Mouse (Mus musculus): ENCODE measurements around the gene Phykpl. TPM values are rescaled to one million over a fixed set of nuclear protein-coding genes. Genes with fewer than 3 reads are reported as not detected.

Gene Phykpl
- polyA plus RNA-seq, 2 experiments = 16.7 to 20.5 TPM

DNA sequence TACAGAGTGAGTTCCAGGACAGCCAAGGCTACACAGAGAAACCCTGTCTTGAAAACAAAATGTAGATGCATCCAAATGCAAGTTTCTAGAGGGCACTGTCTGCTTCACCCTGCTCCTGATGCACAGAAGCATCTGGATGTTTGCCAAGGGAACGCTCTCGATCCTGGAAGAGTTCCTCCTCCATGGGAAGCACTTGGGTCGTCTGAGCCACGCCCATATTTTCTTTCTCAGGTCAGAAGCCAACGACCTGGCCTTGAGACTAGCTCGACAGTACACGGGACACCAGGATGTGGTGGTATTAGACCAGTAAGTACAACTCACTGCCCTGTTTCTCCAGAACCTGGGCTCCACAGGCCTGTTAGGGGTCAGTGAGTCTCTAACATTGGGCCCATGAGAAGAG is 6.6 kb downstream of the Phykpl start:
- 81% methylated on average over 7 of the region's 7 CpGs for WGBS
- DNase-seq (ENCODE audit: low spot score) (no peak), ATAC-seq (ENCODE audit: low FRiP score, low read depth) (no peak)

GRCm38 (mm10) chr11:51591915-51592314 is 7.4 kb downstream of the Phykpl start:
- H3K36me3 ChIP-seq (ENCODE audit: control insufficient read depth, insufficient read depth, low read length) = peaks cover 97% of the 10 kb centered on the region
- no peaks in the 10 kb centered on the region for H3K27me3 ChIP-seq (ENCODE audit: control insufficient read depth, insufficient read depth, low read length)
- no peak overlapping the region for H3K4me3 ChIP-seq (replicated peaks; ENCODE audit: low read length)
- no peak overlapping the region for H3K27ac ChIP-seq (replicated peaks; ENCODE audit: low read depth, low read length)
- H3K4me1 ChIP-seq (ENCODE audit: control insufficient read depth, insufficient read depth, low read length) = no peaks in the 10 kb centered on the region
- WGBS = 92% methylated on average over 7 of the region's 7 CpGs
- DNase-seq (ENCODE audit: low spot score) (no peak), ATAC-seq (ENCODE audit: low FRiP score, low read depth) (no peak)
- no peaks in the 10 kb centered on the region for H3K9me3 ChIP-seq (ENCODE audit: control insufficient read depth, low read length)
- H3K4me2 ChIP-seq (replicated peaks; ENCODE audit: low read depth, low read length, severe bottlenecking) = no peak overlapping the region
- H3K9ac ChIP-seq (ENCODE audit: low read depth, low read length, severe bottlenecking) = no peak overlapping the region
- TF ChIP-seq POLR2A (IDR thresholded peaks at IDR 0.05; ENCODE audit: borderline replicate concordance, extremely low read depth, insufficient read depth, insufficient read length) = no peak

More for the DNA sequence above, 6.6 kb downstream of the Phykpl start:
- H3K4me1 ChIP-seq (ENCODE audit: control insufficient read depth, insufficient read depth, low read length) = no peaks in the 10 kb centered on the region
- no peak overlapping the region for H3K4me2 ChIP-seq (replicated peaks; ENCODE audit: low read depth, low read length, severe bottlenecking)
- no peak overlapping the region for H3K9ac ChIP-seq (ENCODE audit: low read depth, low read length, severe bottlenecking)
- TF ChIP-seq POLR2A (IDR thresholded peaks at IDR 0.05; ENCODE audit: borderline replicate concordance, extremely low read depth, insufficient read depth, insufficient read length) = no peak
- peaks cover 96% of the 10 kb centered on the region for H3K36me3 ChIP-seq (ENCODE audit: control insufficient read depth, insufficient read depth, low read length)
- no peaks in the 10 kb centered on the region for H3K27me3 ChIP-seq (ENCODE audit: control insufficient read depth, insufficient read depth, low read length)
- no peak overlapping the region for H3K4me3 ChIP-seq (replicated peaks; ENCODE audit: low read length)
- H3K27ac ChIP-seq (replicated peaks; ENCODE audit: low read depth, low read length) = no peak overlapping the region
- no peaks in the 10 kb centered on the region for H3K9me3 ChIP-seq (ENCODE audit: control insufficient read depth, low read length)

- Histone ChIP-seq H3K36me3 (ENCODE audit: control insufficient read depth, insufficient read depth, low read length) (peaks cover 96% of the 10 kb centered on the region), H3K4me2 (replicated peaks; ENCODE audit: low read depth, low read length, severe bottlenecking) (no peak overlapping the region), H3K9ac (ENCODE audit: low read depth, low read length, severe bottlenecking) (no peak overlapping the region), H3K9me3 (ENCODE audit: control insufficient read depth, low read length) (no peaks in the 10 kb centered on the region), H3K27ac (replicated peaks; ENCODE audit: low read depth, low read length) (no peak overlapping the region), H3K4me3 (replicated peaks; ENCODE audit: low read length) (no peak overlapping the region), H3K4me1 (ENCODE audit: control insufficient read depth, insufficient read depth, low read length) (no peaks in the 10 kb centered on the region), H3K27me3 (ENCODE audit: control insufficient read depth, insufficient read depth, low read length) (no peaks in the 10 kb centered on the region)
- TF ChIP-seq POLR2A (IDR thresholded peaks at IDR 0.05; ENCODE audit: borderline replicate concordance, extremely low read depth, insufficient read depth, insufficient read length) = no peak
- ATAC-seq (ENCODE audit: low FRiP score, low read depth) (no peak), DNase-seq (ENCODE audit: low spot score) (no peak)
- WGBS = 92% methylated on average over 4 of the region's 4 CpGs
Observed at GRCm38 (mm10) chr11:51593368-51593767, 8.8 kb downstream of the Phykpl start.

DNA sequence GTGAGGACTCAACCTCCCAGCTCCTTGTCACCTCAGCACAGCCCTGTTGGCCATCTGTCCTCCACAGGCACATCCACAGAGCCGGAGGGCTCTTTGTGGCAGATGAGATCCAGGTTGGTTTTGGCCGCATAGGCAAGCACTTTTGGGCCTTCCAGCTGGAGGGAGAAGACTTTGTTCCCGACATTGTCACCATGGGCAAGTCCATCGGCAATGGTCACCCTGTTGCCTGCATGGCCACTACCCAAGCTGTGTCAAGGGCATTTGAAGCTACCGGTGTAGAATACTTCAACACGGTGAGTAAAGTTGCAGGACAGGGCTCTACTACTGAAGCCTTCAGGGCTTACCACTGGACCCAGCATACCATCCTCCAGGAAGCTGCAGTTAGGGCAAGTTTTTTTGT is 9.3 kb downstream of the Phykpl start:
- H3K4me3 ChIP-seq (replicated peaks; ENCODE audit: low read length) = no peak overlapping the region
- H3K9me3 ChIP-seq (ENCODE audit: control insufficient read depth, low read length) = no peaks in the 10 kb centered on the region
- no peaks in the 10 kb centered on the region for H3K27me3 ChIP-seq (ENCODE audit: control insufficient read depth, insufficient read depth, low read length)
- no peak overlapping the region for H3K9ac ChIP-seq (ENCODE audit: low read depth, low read length, severe bottlenecking)
- no peak for ATAC-seq (ENCODE audit: low FRiP score, low read depth)
- no peaks in the 10 kb centered on the region for H3K4me1 ChIP-seq (ENCODE audit: control insufficient read depth, insufficient read depth, low read length)
- TF ChIP-seq POLR2A (IDR thresholded peaks at IDR 0.05; ENCODE audit: borderline replicate concordance, extremely low read depth, insufficient read depth, insufficient read length) = no peak
- peaks cover 97% of the 10 kb centered on the region for H3K36me3 ChIP-seq (ENCODE audit: control insufficient read depth, insufficient read depth, low read length)
- H3K27ac ChIP-seq (replicated peaks; ENCODE audit: low read depth, low read length) = no peak overlapping the region
- WGBS = 93% methylated on average over 6 of the region's 6 CpGs
- DNase-seq (ENCODE audit: low spot score) = no peak
- H3K4me2 ChIP-seq (replicated peaks; ENCODE audit: low read depth, low read length, severe bottlenecking) = no peak overlapping the region

DNA sequence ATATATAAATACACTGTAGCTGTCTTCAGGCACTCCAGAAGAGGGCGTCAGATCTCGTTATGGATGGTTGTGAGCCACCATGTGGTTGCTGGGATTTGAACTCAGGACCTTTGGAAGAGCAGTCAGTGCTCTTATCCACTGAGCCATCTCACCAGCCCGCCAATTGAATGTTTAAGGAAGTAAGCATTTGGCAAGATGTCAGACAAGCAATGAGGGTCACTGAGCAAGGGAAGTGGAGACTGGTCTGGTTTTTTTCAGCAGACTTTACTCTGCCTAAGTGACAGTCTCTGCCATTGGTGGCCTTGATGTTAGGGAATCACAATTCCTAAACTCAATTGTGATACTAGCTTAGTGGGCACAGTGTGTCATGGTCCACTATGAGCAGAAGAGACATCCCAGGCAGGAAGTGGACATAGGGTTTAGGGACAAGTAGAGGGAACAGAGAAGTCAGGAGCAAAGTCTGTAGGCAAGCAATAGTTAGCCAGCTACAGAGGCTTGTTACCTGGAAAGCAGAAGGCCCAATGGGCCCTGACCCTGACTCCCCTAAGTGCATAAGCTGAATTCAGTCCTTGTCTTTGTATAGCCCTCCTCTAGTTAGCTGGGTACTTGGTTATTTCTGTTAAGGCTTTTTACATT is 10.3 kb downstream of the Phykpl start:
- no peak for TF ChIP-seq POLR2A (IDR thresholded peaks at IDR 0.05; ENCODE audit: borderline replicate concordance, extremely low read depth, insufficient read depth, insufficient read length)
- Histone ChIP-seq H3K4me1 (ENCODE audit: control insufficient read depth, insufficient read depth, low read length) (no peaks in the 10 kb centered on the region), H3K9me3 (ENCODE audit: control insufficient read depth, low read length) (no peaks in the 10 kb centered on the region), H3K27me3 (ENCODE audit: control insufficient read depth, insufficient read depth, low read length) (no peaks in the 10 kb centered on the region), H3K27ac (replicated peaks; ENCODE audit: low read depth, low read length) (no peak overlapping the region), H3K4me2 (replicated peaks; ENCODE audit: low read depth, low read length, severe bottlenecking) (no peak overlapping the region), H3K9ac (ENCODE audit: low read depth, low read length, severe bottlenecking) (no peak overlapping the region), H3K36me3 (ENCODE audit: control insufficient read depth, insufficient read depth, low read length) (peaks cover 97% of the 10 kb centered on the region), H3K4me3 (replicated peaks; ENCODE audit: low read length) (no peak overlapping the region)
- no peak for DNase-seq (ENCODE audit: low spot score)
- WGBS = 84% methylated on average over 3 of the region's 3 CpGs
- no peak for ATAC-seq (ENCODE audit: low FRiP score, low read depth)
